22 mouse cellular contexts compared by ENCODE assay signal in genomic region chr2:6165771-6166170, GRCm38 (mm10). TPM values are rescaled to one million over a fixed set of nuclear protein-coding genes. Genes with fewer than 3 reads are reported as not detected.
DNase-seq lines count a peak whose midpoint lies in the region; ATAC-seq and TF ChIP-seq lines count a peak whose summit lies in the region.
"Had no signal": no experiment of that assay in that cellular context is flagged by ENCODE, and none has a peak within 500 bp of the region (broad histone marks: within the 10 kb centered on the region; RNA-seq: fewer than 3 reads in every experiment).

No protein-coding gene starts in this region.

- TF ChIP-seq EP300 in heart, adult 2 months (IDR thresholded peaks at IDR 0.05; ENCODE audit: insufficient read depth, low read depth, low read length): no peak

- no peaks in the 10 kb centered on the region for H3K36me3 ChIP-seq in heart, adult 2 months (ENCODE audit: control insufficient read depth, insufficient read depth, low read length)
- H3K36me3 ChIP-seq: embryonic facial prominence, embryonic 13.5 days; heart, embryonic 13.5 days; hindbrain, embryonic 13.5 days had no signal

- no peak overlapping the region for H3K4me3 ChIP-seq in heart, adult 2 months
- H3K4me3 ChIP-seq: embryonic facial prominence, embryonic 13.5 days; forebrain, embryonic 13.5 days; heart, embryonic 13.5 days; hindbrain, embryonic 13.5 days; myocyte had no signal

- H3K27me3 ChIP-seq in heart, adult 2 months (ENCODE audit: control insufficient read depth, insufficient read depth, low read length): no peaks in the 10 kb centered on the region
- H3K27me3 ChIP-seq: embryonic facial prominence, embryonic 13.5 days; forebrain, embryonic 13.5 days; heart, embryonic 13.5 days; hindbrain, embryonic 13.5 days; Patski had no signal

- ATAC-seq in common myeloid progenitor, adult 5-6 weeks (replicated peaks; ENCODE audit: low read depth, poor library complexity, severe bottlenecking): peak; percentile 7; the same call in 1 of the 2 replicates
- ATAC-seq: forebrain, embryonic 13.5 days; intestine, embryonic 16.5 days; Patski had no signal

- no peak overlapping the region for H3K27ac ChIP-seq in heart, adult 2 months
- H3K27ac ChIP-seq: embryonic facial prominence, embryonic 13.5 days; forebrain, embryonic 13.5 days; heart, embryonic 13.5 days; hindbrain, embryonic 13.5 days; liver, embryonic 14.5 days had no signal

- H3K4me1 ChIP-seq in heart, adult 2 months (ENCODE audit: control insufficient read depth, insufficient read depth, low read length): peaks cover 3% of the 10 kb centered on the region; the same call in 1 of the 2 replicates
- H3K4me1 ChIP-seq: forebrain, embryonic 13.5 days; hindbrain, embryonic 13.5 days had no signal

- no peak for TF ChIP-seq POLR2A in heart, adult 2 months (IDR thresholded peaks at IDR 0.05; ENCODE audit: insufficient read depth, low read depth, low read length)

- 33% methylated on average over 6 of the region's 6 CpGs for WGBS in heart, adult 2 months

- intact Hi-C loops in heart, adult 2 months (cut with DNase I): loop anchor here (5.0 kb wide), 2 partner anchors 113 to 153 kb away; no protein-coding TSS in a partner anchor

- no peaks in the 10 kb centered on the region for H3K79me2 ChIP-seq in heart, adult 2 months (replicated peaks; ENCODE audit: control insufficient read depth, insufficient read depth, low read length)

- H3K9ac ChIP-seq in heart, adult 2 months (ENCODE audit: low read depth, low read length): no peak overlapping the region
- H3K9ac ChIP-seq: embryonic facial prominence, embryonic 13.5 days; forebrain, embryonic 13.5 days; heart, embryonic 13.5 days; hindbrain, embryonic 13.5 days; liver, embryonic 14.5 days had no signal

- no peak for TF ChIP-seq CTCF in heart, adult 2 months (IDR thresholded peaks at IDR 0.05)

- peak; percentile 10 to 12 for DNase-seq in heart, adult 9 months (ENCODE audit: low spot score in 2 of 2)
- no peak for DNase-seq in heart, adult 2 months
- peak; percentile 79 for DNase-seq in 416B (ENCODE audit: low read depth)
- peak; percentile 70 for DNase-seq in lung, postnatal 14 days
- DNase-seq in neural tube, embryonic 10.5 days (ENCODE audit: extremely low spot score, low spot score): no peak
- no peak for DNase-seq in layer of hippocampus, adult 9-10 months (ENCODE audit: low spot score)
- no peak for DNase-seq in B cell, adult 2 months
- DNase-seq: cerebellum, adult 11 months; cerebellum, postnatal 36 days; kidney, postnatal 14 days; layer of hippocampus, adult 9-11 months; right cerebral cortex, adult 18-20 months; thymus, postnatal 14 days had no signal

RNA-seq across cellular contexts. Expression of gene Proser2, which starts 35.8 kb away (rescaled TPM):
- 10 to 100 TPM; 12.2 to 16.6 TPM for total RNA-seq in heart, adult 2 months (2021)
- polyA plus RNA-seq in heart, adult 2 months (2012; rRNA removed): 4.7 and 5.0 TPM in 2 replicates
- total RNA-seq in common myeloid progenitor, adult 5-6 weeks (2017): 0.64 and 1.0 TPM in 2 replicates

RNA-seq across cellular contexts. Expression of gene Echdc3, which starts 47.1 kb away (rescaled TPM):
- total RNA-seq in heart, adult 2 months (2021): 10 to 100 TPM; 24.0 to 27.1 TPM
- 30.6 and 41.7 TPM in 2 replicates for polyA plus RNA-seq in heart, adult 2 months (2012; rRNA removed)
- total RNA-seq in common myeloid progenitor, adult 5-6 weeks (2017): 0.78 TPM in 1 of 2 replicates, not detected in the other

Comparison
In these comparisons a context has a peak if more than half of its experiments do, and no peak if none do; other contexts are left out.
1. DNase-seq: peak in heart, adult 9 months (2 of 2), 416B (single experiment) and lung, postnatal 14 days (single experiment); none in heart, adult 2 months (0 of 2), neural tube, embryonic 10.5 days (single experiment), layer of hippocampus, adult 9-10 months (single experiment) and B cell, adult 2 months (0 of 2).
2. RNA of gene Echdc3, which starts 47.1 kb away (total RNA-seq): 24.0 to 27.1 TPM in heart, adult 2 months; 0.78 TPM in common myeloid progenitor, adult 5-6 weeks; every median in the first group is over 10 times any median in the second.